Mouse (Mus musculus): ENCODE measurements around the gene Wwox. TPM values are rescaled to one million over a fixed set of nuclear protein-coding genes. Genes with fewer than 3 reads are reported as not detected.
A peak's percentile ranks its signal among the peaks of the same experiment; 100 is the strongest.

Gene Wwox
- polyA plus RNA-seq, 1 experiment from 2014 or later: 11.0 TPM

GRCm38 (mm10) chr8:115045746-115046145 is 606.3 kb downstream of the Wwox start:
- no peak for ATAC-seq (ENCODE audit: insufficient read depth, low FRiP score, low TSS enrichment)
- 70% methylated on average over 7 of the region's 7 CpGs for WGBS

GRCm38 (mm10) chr8:115046496-115046895 is 607.0 kb downstream of the Wwox start:
- Histone ChIP-seq H3K4me2 (ENCODE audit: low read depth) (no peak overlapping the region), H3K27me3 (ENCODE audit: control insufficient read depth, insufficient read depth, low read length) (no peaks in the 10 kb centered on the region), H3K27ac (ENCODE audit: low read depth, low read length) (no peak overlapping the region), H3K4me3 (ENCODE audit: low read depth, low read length) (no peak overlapping the region), H3K9me3 (ENCODE audit: control insufficient read depth, low read length) (no peaks in the 10 kb centered on the region), H3K9ac (ENCODE audit: low read length) (no peak overlapping the region), H3K4me1 (ENCODE audit: control insufficient read depth, insufficient read depth, low read length) (no peaks in the 10 kb centered on the region), H3K36me3 (ENCODE audit: control insufficient read depth, insufficient read depth, low read length) (no peaks in the 10 kb centered on the region)
- DNase-seq (ENCODE audit: low spot score): no peak
- no peak for ATAC-seq (ENCODE audit: insufficient read depth, low FRiP score, low TSS enrichment)
- WGBS: 76% methylated on average over 4 of the region's 4 CpGs

More at GRCm38 (mm10) chr8:115045746-115046145, 606.3 kb downstream of the Wwox start:
- Histone ChIP-seq H3K9me3 (ENCODE audit: control insufficient read depth, low read length) (no peaks in the 10 kb centered on the region), H3K4me2 (ENCODE audit: low read depth) (no peak overlapping the region), H3K9ac (ENCODE audit: low read length) (no peak overlapping the region), H3K4me1 (ENCODE audit: control insufficient read depth, insufficient read depth, low read length) (no peaks in the 10 kb centered on the region), H3K36me3 (ENCODE audit: control insufficient read depth, insufficient read depth, low read length) (no peaks in the 10 kb centered on the region), H3K4me3 (ENCODE audit: low read depth, low read length) (no peak overlapping the region), H3K27ac (ENCODE audit: low read depth, low read length) (no peak overlapping the region), H3K27me3 (ENCODE audit: control insufficient read depth, insufficient read depth, low read length) (no peaks in the 10 kb centered on the region)
- DNase-seq (ENCODE audit: low spot score): no peak

- DNase-seq (ENCODE audit: low spot score): no peak
- Histone ChIP-seq H3K4me2 (ENCODE audit: low read depth) (no peak overlapping the region), H3K4me3 (ENCODE audit: low read depth, low read length) (no peak overlapping the region), H3K36me3 (ENCODE audit: control insufficient read depth, insufficient read depth, low read length) (no peaks in the 10 kb centered on the region), H3K27me3 (ENCODE audit: control insufficient read depth, insufficient read depth, low read length) (no peaks in the 10 kb centered on the region), H3K4me1 (ENCODE audit: control insufficient read depth, insufficient read depth, low read length) (no peaks in the 10 kb centered on the region), H3K27ac (ENCODE audit: low read depth, low read length) (0 out of 2 replicates have a peak overlapping the region, but pooled peaks have one; percentile 10), H3K9me3 (ENCODE audit: control insufficient read depth, low read length) (no peaks in the 10 kb centered on the region), H3K9ac (ENCODE audit: low read length) (no peak overlapping the region)
- no peak for ATAC-seq (ENCODE audit: insufficient read depth, low FRiP score, low TSS enrichment)
- WGBS: 87% methylated on average over 12 of the region's 12 CpGs
These were observed 618.9 kb downstream of the Wwox start for GRCm38 (mm10) chr8:115058193-115058835.

- ATAC-seq (ENCODE audit: insufficient read depth, low FRiP score, low TSS enrichment) (no peak), DNase-seq (ENCODE audit: low spot score) (no peak)
- H3K36me3 ChIP-seq (ENCODE audit: control insufficient read depth, insufficient read depth, low read length): no peaks in the 10 kb centered on the region
- no peak overlapping the region for H3K4me2 ChIP-seq (ENCODE audit: low read depth)
- no peak overlapping the region for H3K4me3 ChIP-seq (ENCODE audit: low read depth, low read length)
- no peak overlapping the region for H3K27ac ChIP-seq (ENCODE audit: low read depth, low read length)
- no peaks in the 10 kb centered on the region for H3K4me1 ChIP-seq (ENCODE audit: control insufficient read depth, insufficient read depth, low read length)
- WGBS: 86% methylated on average over 5 of the region's 5 CpGs
- H3K27me3 ChIP-seq (ENCODE audit: control insufficient read depth, insufficient read depth, low read length): no peaks in the 10 kb centered on the region
- H3K9me3 ChIP-seq (ENCODE audit: control insufficient read depth, low read length): no peaks in the 10 kb centered on the region
- no peak overlapping the region for H3K9ac ChIP-seq (ENCODE audit: low read length)
These were observed 624.2 kb downstream of the Wwox start for GRCm38 (mm10) chr8:115063623-115064022.

GRCm38 (mm10) chr8:115064691-115065090 is 625.2 kb downstream of the Wwox start:
- no peaks in the 10 kb centered on the region for H3K9me3 ChIP-seq (ENCODE audit: control insufficient read depth, low read length)
- H3K4me2 ChIP-seq (ENCODE audit: low read depth): no peak overlapping the region
- no peak overlapping the region for H3K4me3 ChIP-seq (ENCODE audit: low read depth, low read length)
- H3K36me3 ChIP-seq (ENCODE audit: control insufficient read depth, insufficient read depth, low read length): no peaks in the 10 kb centered on the region
- 91% methylated on average over 15 of the region's 15 CpGs for WGBS
- H3K4me1 ChIP-seq (ENCODE audit: control insufficient read depth, insufficient read depth, low read length): no peaks in the 10 kb centered on the region
- DNase-seq (ENCODE audit: low spot score) (no peak), ATAC-seq (ENCODE audit: insufficient read depth, low FRiP score, low TSS enrichment) (no peak)
- H3K27ac ChIP-seq (ENCODE audit: low read depth, low read length): no peak overlapping the region
- H3K27me3 ChIP-seq (ENCODE audit: control insufficient read depth, insufficient read depth, low read length): no peaks in the 10 kb centered on the region
- H3K9ac ChIP-seq (ENCODE audit: low read length): no peak overlapping the region

- no peak overlapping the region for H3K9ac ChIP-seq (ENCODE audit: low read length)
- no peaks in the 10 kb centered on the region for H3K36me3 ChIP-seq (ENCODE audit: control insufficient read depth, insufficient read depth, low read length)
- H3K27ac ChIP-seq (ENCODE audit: low read depth, low read length): no peak overlapping the region
- H3K4me3 ChIP-seq (ENCODE audit: low read depth, low read length): no peak overlapping the region
- ATAC-seq (ENCODE audit: insufficient read depth, low FRiP score, low TSS enrichment): no peak
- DNase-seq (ENCODE audit: low spot score): no peak
- 57% methylated on average over 7 of the region's 7 CpGs for WGBS
- H3K4me1 ChIP-seq (ENCODE audit: control insufficient read depth, insufficient read depth, low read length): no peaks in the 10 kb centered on the region
- H3K4me2 ChIP-seq (ENCODE audit: low read depth): no peak overlapping the region
- H3K27me3 ChIP-seq (ENCODE audit: control insufficient read depth, insufficient read depth, low read length): no peaks in the 10 kb centered on the region
- no peaks in the 10 kb centered on the region for H3K9me3 ChIP-seq (ENCODE audit: control insufficient read depth, low read length)
These were observed 625.9 kb downstream of the Wwox start for GRCm38 (mm10) chr8:115065386-115065785.

GRCm38 (mm10) chr8:115066550-115067058 is 627.1 kb downstream of the Wwox start:
- H3K9me3 ChIP-seq (ENCODE audit: control insufficient read depth, low read length): no peaks in the 10 kb centered on the region
- H3K9ac ChIP-seq (ENCODE audit: low read length): no peak overlapping the region
- no peak overlapping the region for H3K4me3 ChIP-seq (ENCODE audit: low read depth, low read length)
- H3K4me2 ChIP-seq (ENCODE audit: low read depth): no peak overlapping the region
- H3K36me3 ChIP-seq (ENCODE audit: control insufficient read depth, insufficient read depth, low read length): no peaks in the 10 kb centered on the region
- H3K27me3 ChIP-seq (ENCODE audit: control insufficient read depth, insufficient read depth, low read length): no peaks in the 10 kb centered on the region
- no peak overlapping the region for H3K27ac ChIP-seq (ENCODE audit: low read depth, low read length)
- H3K4me1 ChIP-seq (ENCODE audit: control insufficient read depth, insufficient read depth, low read length): no peaks in the 10 kb centered on the region
- DNase-seq (ENCODE audit: low spot score) (no peak), ATAC-seq (ENCODE audit: insufficient read depth, low FRiP score, low TSS enrichment) (no peak)
- 94% methylated on average over 8 of the region's 8 CpGs for WGBS

- DNase-seq (ENCODE audit: low spot score): no peak
- Histone ChIP-seq H3K27ac (ENCODE audit: low read depth, low read length) (no peak overlapping the region), H3K9me3 (ENCODE audit: control insufficient read depth, low read length) (no peaks in the 10 kb centered on the region), H3K27me3 (ENCODE audit: control insufficient read depth, insufficient read depth, low read length) (no peaks in the 10 kb centered on the region), H3K4me3 (ENCODE audit: low read depth, low read length) (no peak overlapping the region), H3K9ac (ENCODE audit: low read length) (no peak overlapping the region), H3K36me3 (ENCODE audit: control insufficient read depth, insufficient read depth, low read length) (no peaks in the 10 kb centered on the region), H3K4me2 (ENCODE audit: low read depth) (no peak overlapping the region), H3K4me1 (ENCODE audit: control insufficient read depth, insufficient read depth, low read length) (no peaks in the 10 kb centered on the region)
- ATAC-seq (ENCODE audit: insufficient read depth, low FRiP score, low TSS enrichment): no peak
- 78% methylated on average over 5 of the region's 5 CpGs for WGBS
These were observed 629.3 kb downstream of the Wwox start for GRCm38 (mm10) chr8:115068723-115069122.

GRCm38 (mm10) chr8:115070225-115070624 is 630.8 kb downstream of the Wwox start:
- no peak overlapping the region for H3K27ac ChIP-seq (ENCODE audit: low read depth, low read length)
- H3K4me1 ChIP-seq (ENCODE audit: control insufficient read depth, insufficient read depth, low read length): no peaks in the 10 kb centered on the region
- H3K4me2 ChIP-seq (ENCODE audit: low read depth): no peak overlapping the region
- no peak overlapping the region for H3K9ac ChIP-seq (ENCODE audit: low read length)
- no peaks in the 10 kb centered on the region for H3K36me3 ChIP-seq (ENCODE audit: control insufficient read depth, insufficient read depth, low read length)
- H3K9me3 ChIP-seq (ENCODE audit: control insufficient read depth, low read length): no peaks in the 10 kb centered on the region
- H3K4me3 ChIP-seq (ENCODE audit: low read depth, low read length): no peak overlapping the region
- H3K27me3 ChIP-seq (ENCODE audit: control insufficient read depth, insufficient read depth, low read length): no peaks in the 10 kb centered on the region
- ATAC-seq (ENCODE audit: insufficient read depth, low FRiP score, low TSS enrichment) (no peak), DNase-seq (ENCODE audit: low spot score) (no peak)
- 37% methylated on average over 3 of the region's 3 CpGs for WGBS
